Mouse (Mus musculus) bone marrow macrophage, adult 2 months (primary cell): ENCODE measurements around the gene Rad1. TPM values are rescaled to one million over a fixed set of nuclear protein-coding genes. Genes with fewer than 3 reads are reported as not detected.
"Not testable (repeated sequence)": the region's sequence is repeated elsewhere in the genome, so short reads cannot be mapped to it uniquely, and the experiment has no call there.

ENCODE experiments used
- H3K27ac ChIP-seq: 2 replicates; pipeline ENCODE4 v1.5.1; 2012; ENCODE audit warnings: low read depth, low read length; ENCODE audit not compliant: insufficient read depth
- H3K4me1 ChIP-seq: 2 replicates; pipeline ENCODE4 v1.6.1; 2012; ENCODE audit warnings: low read length; ENCODE audit not compliant: control insufficient read depth, insufficient read depth
- H3K4me3 ChIP-seq: 2 replicates; pipeline ENCODE4 v1.5.1; 2012; ENCODE audit warnings: mild to moderate bottlenecking, low read length, moderate library complexity; ENCODE audit not compliant: insufficient read depth
- CTCF ChIP-seq: IDR thresholded peaks from 2 replicates; pipeline ENCODE4 v1.5.1; 2012; ENCODE audit warnings: low read depth, mild to moderate bottlenecking, low read length, moderate library complexity
- POLR2A ChIP-seq: IDR thresholded peaks from 2 replicates; pipeline ENCODE4 v1.6.1; 2012; ENCODE audit warnings: mild to moderate bottlenecking, low read depth, low read length, borderline replicate concordance
- polyA plus RNA-seq: library from polyadenylated mRNA; stranded (reverse); fragments of >200 nt; gene quantifications from 2 replicates; pipeline ENCODE4 v1.2.4, GENCODE M21; 2012; ENCODE audit not compliant: missing spikeins, insufficient read depth, insufficient read length

Gene Rad1
- polyA plus RNA-seq, 1 experiment, result 15.4 TPM

- TF ChIP-seq CTCF (no peak), POLR2A (no peak)
- Histone ChIP-seq H3K27ac (peak overlapping the region; percentile 1; the same call in 1 of the 2 replicates), H3K4me3 (peak overlapping the region; percentile 62), H3K4me1 (peaks cover 10% of the 10 kb centered on the region)
These were observed 16.1 kb upstream of the Rad1 start for GRCm38 (mm10) chr15:10469641-10470150.

GRCm38 (mm10) chr15:10470151-10470831 lies 15.5 kb upstream of the Rad1 start, which contains the start of gene Dnajc21:
Gene Dnajc21 (minus strand): TSS chr15:10470516.
- Histone ChIP-seq H3K4me1 (peaks cover 10% of the 10 kb centered on the region), H3K4me3 (peak within 1 kb of the TSS; percentile 62), H3K27ac (peak within 1 kb of the TSS; percentile 1; the same call in 1 of the 2 replicates)
- TF ChIP-seq CTCF, result no peak

GRCm38 (mm10) chr15:10470941-10471340 lies 14.9 kb upstream of the Rad1 start:
- no peak overlapping the region for H3K27ac ChIP-seq
- TF ChIP-seq CTCF (no peak), POLR2A (no peak)
- peak overlapping the region; percentile 62 for H3K4me3 ChIP-seq
- peaks cover 10% of the 10 kb centered on the region for H3K4me1 ChIP-seq

GRCm38 (mm10) chr15:10486365-10486839 lies 584 bp downstream of the Rad1 start:
- TF ChIP-seq POLR2A, result no peak
- H3K4me3 ChIP-seq, result peak overlapping the region; percentile 76
- H3K27ac ChIP-seq, result 0 out of 2 replicates have a peak overlapping the region, but pooled peaks have one; percentile 10
- H3K4me1 ChIP-seq, result peaks cover 14% of the 10 kb centered on the region

- Histone ChIP-seq H3K4me3 (peak overlapping the region; percentile 44), H3K4me1 (peaks cover 14% of the 10 kb centered on the region), H3K27ac (no peak overlapping the region)
- TF ChIP-seq CTCF, result no peak
- no peak for TF ChIP-seq POLR2A
These were observed 1.4 kb downstream of the Rad1 start for GRCm38 (mm10) chr15:10487246-10487645.

GRCm38 (mm10) chr15:10490101-10490500 lies 4.3 kb downstream of the Rad1 start:
- TF ChIP-seq POLR2A (no peak), CTCF (no peak)
- no peak overlapping the region for H3K4me3 ChIP-seq

GRCm38 (mm10) chr15:10495944-10496343 lies 10.1 kb downstream of the Rad1 start:
- Histone ChIP-seq H3K4me3 (no peak overlapping the region), H3K27ac (no peak overlapping the region), H3K4me1 (no peaks in the 10 kb centered on the region)
- TF ChIP-seq CTCF (no peak), POLR2A (no peak)

More at GRCm38 (mm10) chr15:10490101-10490500, 4.3 kb downstream of the Rad1 start:
- Histone ChIP-seq H3K27ac (no peak overlapping the region), H3K4me1 (peaks cover 6% of the 10 kb centered on the region)

GRCm38 (mm10) chr15:10496696-10497095 lies 10.9 kb downstream of the Rad1 start:
- not testable (repeated sequence) for H3K27ac ChIP-seq, H3K4me1 ChIP-seq, H3K4me3 ChIP-seq

GRCm38 (mm10) chr15:10499593-10499992 lies 13.8 kb downstream of the Rad1 start:
- H3K4me3 ChIP-seq, result no peak overlapping the region
- no peaks in the 10 kb centered on the region for H3K4me1 ChIP-seq
- TF ChIP-seq POLR2A (no peak), CTCF (no peak)
- no peak overlapping the region for H3K27ac ChIP-seq

- H3K27ac ChIP-seq, result no peak overlapping the region
- H3K4me3 ChIP-seq, result no peak overlapping the region
- TF ChIP-seq POLR2A (no peak), CTCF (no peak)
- H3K4me1 ChIP-seq, result no peaks in the 10 kb centered on the region
These were observed 14.2 kb downstream of the Rad1 start for GRCm38 (mm10) chr15:10500035-10500434.
